Mouse (Mus musculus): ENCODE measurements at regions not wholly inside any gene's neighbourhood (a gene's known extent, or its start where the extent isn't known, plus 50 kb on each side); places are given as distances from the start of the nearest gene placed in this dataset.
A peak's percentile ranks its signal among the peaks of the same experiment; 100 is the strongest.

DNA sequence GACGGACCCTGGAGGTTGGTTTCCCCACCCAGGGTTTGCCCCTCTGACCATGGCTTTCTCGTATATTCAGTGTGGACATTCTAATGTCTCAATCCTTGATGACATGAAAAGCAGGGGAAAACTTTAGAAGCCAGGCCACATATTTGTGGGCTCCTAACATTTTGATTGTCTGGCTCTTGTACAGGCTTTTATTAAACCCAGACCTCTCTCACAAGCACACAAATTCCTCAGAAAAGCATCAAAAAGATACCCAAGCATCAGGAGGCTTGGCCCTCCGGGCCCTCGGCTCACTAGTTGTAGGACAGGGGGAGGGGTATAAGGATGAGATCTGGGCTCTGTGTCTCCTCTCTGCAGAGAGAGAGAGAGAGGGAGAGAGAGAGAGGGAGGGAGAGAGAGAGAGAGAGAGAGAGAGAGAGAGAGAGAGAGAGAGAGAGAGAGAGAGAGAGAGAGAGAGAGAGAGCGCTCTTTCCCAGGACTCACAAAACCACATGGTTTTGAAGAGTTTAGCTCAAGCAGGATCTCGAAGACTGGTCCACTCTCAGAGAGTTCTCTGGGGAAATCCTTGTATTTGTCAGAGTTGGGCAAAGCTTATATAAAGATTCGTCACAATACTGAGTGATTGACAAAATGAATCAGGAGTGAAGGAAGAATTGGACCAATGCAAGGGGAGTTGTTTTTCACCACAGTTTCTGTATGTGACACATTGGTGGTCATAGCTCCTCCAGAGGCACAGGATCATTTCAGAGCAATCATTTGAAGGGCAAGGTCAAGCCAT lies 167.2 kb upstream of the Cxcl12 start:
- no peak for DNase-seq

DNA sequence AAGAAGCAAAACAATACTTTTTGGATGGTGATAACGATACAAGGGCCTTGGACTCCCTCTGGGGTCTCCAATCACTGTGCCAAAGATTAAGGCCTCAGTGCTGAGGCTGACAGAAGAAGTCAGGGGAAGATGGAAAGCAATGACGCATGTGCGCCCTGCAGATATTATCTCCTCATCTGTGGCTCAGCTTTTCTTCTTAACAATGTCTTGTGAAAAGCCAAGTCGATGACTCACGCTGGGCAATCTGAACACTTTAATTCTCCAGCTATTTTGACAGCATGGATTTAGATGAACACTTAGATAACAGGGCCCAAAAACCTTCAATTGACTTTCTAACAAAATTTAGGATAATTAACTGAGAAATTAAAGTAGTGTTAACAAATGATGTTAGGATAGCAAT lies 155.7 kb upstream of the Cxcl12 start:
- no peak for DNase-seq

- no peak for DNase-seq
These were observed 152.9 kb upstream of the Cxcl12 start for GRCm38 (mm10) chr6:117015461-117015860.

- DNase-seq: no peak
These were observed 146.5 kb upstream of the Cxcl12 start for GRCm38 (mm10) chr6:117021851-117022250.

- DNase-seq: no peak
These were observed 136.1 kb upstream of the Cxcl12 start for GRCm38 (mm10) chr6:117032042-117032746.

- DNase-seq: no peak
These were observed 124.6 kb upstream of the Cxcl12 start for GRCm38 (mm10) chr6:117043744-117044143.

DNA sequence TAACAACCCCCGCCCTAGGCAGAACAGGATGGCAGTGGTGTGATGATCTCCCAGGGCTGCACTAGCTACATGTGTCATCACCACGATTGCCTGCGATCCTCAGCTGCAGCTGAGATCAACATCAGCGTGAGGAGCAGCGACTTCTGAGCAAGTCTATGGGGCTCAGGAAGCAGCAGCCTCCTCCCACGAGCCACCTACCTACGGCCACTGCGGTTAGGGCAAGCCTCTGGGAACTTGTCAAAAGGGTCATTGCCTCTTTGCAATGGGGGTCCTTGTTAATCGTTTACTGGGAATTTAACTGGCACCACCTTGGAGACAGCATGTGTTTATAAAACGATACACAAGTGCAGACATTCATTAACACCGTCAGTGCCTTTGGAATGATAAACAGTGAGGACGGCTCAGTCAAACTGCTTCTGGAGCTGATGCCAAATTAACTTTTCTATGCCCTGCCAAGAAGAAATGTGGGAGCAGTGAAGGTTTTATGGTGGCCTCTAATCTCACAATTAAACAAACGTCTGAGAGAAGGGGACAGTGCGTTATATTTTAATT lies 118.8 kb upstream of the Cxcl12 start:
- DNase-seq: no peak

DNA sequence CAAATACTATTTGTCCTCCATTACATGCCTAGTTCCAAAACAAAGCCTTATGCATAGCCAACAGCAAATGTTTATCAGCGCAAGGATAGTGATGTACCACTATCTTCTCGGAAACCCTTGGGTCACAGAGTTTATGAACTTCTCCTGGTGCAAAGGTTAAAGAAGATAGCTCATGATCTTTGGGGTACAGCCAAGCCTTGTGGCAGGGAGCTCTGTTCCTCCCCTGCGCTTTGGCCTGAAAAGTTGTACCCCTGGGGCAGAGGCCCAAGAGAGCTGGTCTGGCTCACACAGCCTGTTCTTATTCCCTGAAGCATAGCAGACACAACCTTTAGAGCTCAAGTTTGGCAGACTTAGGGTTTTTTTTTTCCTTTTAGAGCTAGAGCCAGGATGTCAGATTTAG lies 107.6 kb upstream of the Cxcl12 start:
- DNase-seq: no peak

- DNase-seq: no peak
These were observed 100.6 kb upstream of the Cxcl12 start for GRCm38 (mm10) chr6:117067541-117068305.

GRCm38 (mm10) chr6:117071311-117071710 lies 97.0 kb upstream of the Cxcl12 start:
- peak; percentile 18 for DNase-seq

DNA sequence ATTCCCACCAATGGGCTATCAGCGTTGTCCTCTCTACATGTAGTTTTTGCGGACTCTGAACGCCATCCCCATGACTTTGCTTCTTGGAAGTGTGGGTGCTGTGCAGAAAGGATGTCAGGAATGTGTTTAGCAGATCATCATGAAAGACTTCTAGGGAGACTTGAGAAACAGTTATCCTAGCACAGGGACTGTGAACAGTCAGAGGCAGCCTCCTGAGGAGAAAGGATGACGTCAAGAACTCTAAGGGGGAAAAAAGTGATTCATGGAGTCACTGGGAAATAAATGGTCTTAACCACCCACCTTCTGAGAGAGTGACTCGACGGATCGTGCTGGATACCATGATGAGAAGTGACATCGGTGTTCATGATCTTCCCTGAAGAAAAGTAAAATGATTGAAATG lies 96.5 kb upstream of the Cxcl12 start:
- no peak for DNase-seq

DNA sequence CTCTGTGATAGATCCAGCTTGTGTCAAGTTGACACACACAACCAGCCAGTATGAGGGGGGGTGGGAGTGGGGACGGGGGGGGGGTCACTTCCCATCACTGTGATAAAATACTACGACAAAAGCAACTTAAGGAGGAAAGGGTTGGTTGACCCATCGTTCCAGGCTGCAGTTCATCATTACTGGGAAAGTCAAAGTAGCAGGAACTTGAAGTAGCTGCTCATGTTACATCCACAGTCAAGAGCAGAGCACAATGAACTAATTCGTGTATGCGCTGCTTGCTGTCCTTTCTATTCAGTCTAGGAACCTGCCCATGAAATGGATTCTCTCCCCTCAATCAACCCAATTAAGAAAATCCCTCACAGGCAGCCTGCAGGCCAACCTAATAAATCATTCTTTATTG lies 88.8 kb upstream of the Cxcl12 start:
- no peak for DNase-seq

- peak; percentile 58 for DNase-seq
These were observed 87.4 kb upstream of the Cxcl12 start for GRCm38 (mm10) chr6:117080973-117081372.

- DNase-seq: no peak
These were observed 84.1 kb upstream of the Cxcl12 start for GRCm38 (mm10) chr6:117084211-117084610.

DNA sequence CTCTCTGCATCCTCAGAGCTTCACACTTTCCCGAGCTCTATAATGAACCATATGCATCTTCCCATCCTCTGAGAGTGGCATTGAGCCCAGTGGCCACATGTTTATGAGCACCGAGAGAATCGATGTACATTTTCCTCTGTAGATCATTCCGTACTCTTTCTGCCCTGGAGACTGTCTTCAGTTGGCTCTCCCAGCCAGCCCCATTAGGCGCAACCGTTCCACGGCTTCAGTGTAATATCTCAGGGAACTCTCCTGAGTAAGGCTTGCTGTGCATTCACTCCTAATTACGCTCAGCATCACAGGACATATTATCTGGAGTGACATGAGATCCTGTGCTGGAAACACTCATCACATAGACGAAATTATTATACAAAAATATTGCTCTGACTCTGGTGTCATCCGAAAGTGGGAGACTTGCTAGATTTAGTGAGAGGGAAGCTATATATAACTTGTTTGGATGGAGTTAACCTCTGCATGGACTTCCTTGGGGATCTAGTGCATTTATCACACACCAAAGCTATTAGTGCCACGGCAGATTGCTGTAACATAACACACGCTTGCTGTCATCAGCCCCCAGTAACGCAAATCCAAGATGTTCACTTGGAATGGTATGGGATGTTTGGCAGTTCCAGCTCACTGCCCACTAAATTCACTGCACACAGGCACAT lies 83.4 kb upstream of the Cxcl12 start:
- no peak for DNase-seq

DNA sequence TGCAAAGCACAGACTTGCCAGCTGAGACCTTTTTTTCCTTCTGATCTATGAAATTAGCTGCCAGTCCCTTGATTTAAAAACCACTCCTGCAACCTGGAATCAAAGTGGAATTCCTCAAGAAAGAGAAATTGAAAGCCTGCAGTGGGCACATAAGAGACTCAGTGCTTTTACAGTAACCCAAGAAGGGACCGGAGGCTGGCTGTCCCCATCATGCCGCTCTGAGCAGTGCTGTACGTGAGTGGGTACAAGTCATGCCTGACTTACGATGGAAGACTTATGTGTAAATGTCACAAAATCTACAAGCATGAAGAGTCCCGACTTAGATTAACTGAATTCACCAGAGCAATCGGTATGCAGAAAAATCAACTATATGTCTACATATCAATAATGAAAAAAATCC lies 73.6 kb upstream of the Cxcl12 start:
- DNase-seq: no peak

GRCm38 (mm10) chr6:117099871-117100270 lies 68.5 kb upstream of the Cxcl12 start:
- DNase-seq: no peak

DNA sequence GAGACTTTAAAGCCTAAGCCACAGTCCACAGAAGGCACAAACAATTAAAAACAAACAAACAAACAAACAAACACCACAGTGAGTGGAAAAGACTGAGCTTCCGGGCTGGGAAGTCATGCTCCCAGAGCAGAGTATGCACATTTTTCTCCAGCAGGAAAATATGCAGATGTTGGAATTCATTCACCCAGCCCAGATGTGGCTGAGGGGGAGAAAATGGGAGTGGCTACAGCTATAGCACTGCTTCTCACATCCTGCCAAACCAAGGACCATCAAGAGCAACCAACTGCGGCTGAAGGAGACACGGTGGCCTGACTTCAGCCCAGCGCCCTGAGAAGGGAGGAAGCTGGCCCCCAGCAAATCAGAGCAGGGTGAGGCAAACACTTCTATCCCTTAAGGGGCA lies 65.6 kb upstream of the Cxcl12 start:
- DNase-seq: no peak

- DNase-seq: no peak
These were observed 64.3 kb upstream of the Cxcl12 start for GRCm38 (mm10) chr6:117104047-117104446.

- no peak for DNase-seq
These were observed 63.9 kb upstream of the Cxcl12 start for GRCm38 (mm10) chr6:117104463-117104862.

DNA sequence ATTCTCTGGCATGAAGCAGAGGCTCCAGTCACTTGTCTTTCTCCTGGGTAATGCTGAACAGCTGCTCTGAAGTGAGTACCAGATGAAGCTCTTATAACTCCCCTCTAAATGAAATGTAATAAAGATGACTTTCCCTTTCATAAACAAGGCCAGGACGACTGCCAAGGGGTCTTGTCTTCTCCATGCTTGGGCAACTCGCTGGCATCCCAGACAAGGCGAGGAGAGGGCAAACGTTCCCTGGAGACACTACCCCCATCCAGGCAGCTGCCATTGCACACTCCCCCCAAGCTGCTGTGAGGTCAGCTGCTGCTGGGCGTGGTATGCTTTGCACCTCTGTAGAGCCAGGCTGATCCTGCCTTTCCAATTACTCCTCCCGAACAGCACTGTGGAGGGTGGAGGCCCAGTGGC lies 63.1 kb upstream of the Cxcl12 start:
- peak; percentile 47 for DNase-seq

DNA sequence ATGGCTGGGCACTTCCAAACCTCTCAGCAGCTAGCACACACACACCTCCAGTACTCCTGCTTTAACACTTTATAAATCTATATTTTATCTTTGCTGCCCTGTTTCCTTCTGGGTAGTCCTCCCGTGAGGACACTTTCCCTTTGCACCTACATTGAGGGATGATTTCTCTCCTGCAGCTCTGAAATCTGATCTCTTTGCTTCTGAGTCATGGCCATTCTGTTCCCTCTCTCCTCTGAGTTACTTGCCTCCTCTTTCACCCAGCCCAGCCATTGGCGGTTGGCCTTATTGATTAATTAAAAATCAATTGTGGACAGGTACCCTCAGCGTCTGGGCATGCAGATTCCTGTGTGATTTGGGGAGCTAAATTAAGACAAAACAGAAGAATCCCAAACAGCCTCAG lies 58.0 kb upstream of the Cxcl12 start:
- DNase-seq: no peak
